Mouse (Mus musculus): ENCODE measurements around the gene Ankrd34c. TPM values are rescaled to one million over a fixed set of nuclear protein-coding genes. Genes with fewer than 3 reads are reported as not detected.

The Ankrd34c gene
- total and polyA plus RNA-seq, 2 experiments = not detected

DNA sequence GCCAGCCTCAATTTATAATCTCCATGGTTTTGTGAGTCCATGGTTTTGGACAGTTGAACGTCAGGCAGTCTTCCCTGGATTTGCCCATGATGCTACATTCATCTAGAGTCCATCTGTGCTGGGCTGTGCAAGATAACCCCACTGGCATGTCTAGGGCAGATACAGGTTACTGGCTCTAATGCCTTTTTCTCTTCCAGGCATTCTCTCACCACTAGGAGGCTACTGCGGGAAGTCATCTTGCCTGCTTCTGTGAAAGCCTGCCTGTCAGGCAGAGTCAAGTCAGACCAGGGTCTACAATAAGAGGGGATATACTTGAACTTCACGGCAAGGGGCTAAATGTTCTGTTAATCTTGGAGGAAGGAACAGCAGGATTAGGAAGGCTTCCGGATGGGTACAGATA lies 31.4 kb downstream of the Ankrd34c start:
- no peak for TF ChIP-seq POLR2A (IDR thresholded peaks at IDR 0.05; ENCODE audit: extremely low read depth, insufficient read depth, low read length)
- TF ChIP-seq CTCF (IDR thresholded peaks at IDR 0.05; ENCODE audit: low read depth, low read length) = peak; percentile 13; the same call in 1 of the 2 replicates
- 31% methylated on average over 4 of the region's 4 CpGs for WGBS
- H3K79me2 ChIP-seq (ENCODE audit: control insufficient read depth, insufficient read depth, low read length) = no peaks in the 10 kb centered on the region
- no peaks in the 10 kb centered on the region for H3K27me3 ChIP-seq (ENCODE audit: control insufficient read depth, insufficient read depth, low read length)
- no peak overlapping the region for H3K27ac ChIP-seq (replicated peaks; ENCODE audit: insufficient read depth, low read depth, low read length)
- H3K4me3 ChIP-seq (ENCODE audit: insufficient read depth, low read depth, low read length) = no peak overlapping the region
- H3K9ac ChIP-seq (ENCODE audit: low read depth, low read length) = no peak overlapping the region
- peaks cover 5% of the 10 kb centered on the region for H3K4me1 ChIP-seq (ENCODE audit: control insufficient read depth, insufficient read depth, low read length)
- 0 out of 2 replicates have a peak, but pooled peaks cover 3% of the 10 kb centered on the region for H3K36me3 ChIP-seq (ENCODE audit: control insufficient read depth, insufficient read depth, low read length)
- DNase-seq (ENCODE audit: extremely low read depth, low read depth, low spot score) = peak; percentile 12

DNA sequence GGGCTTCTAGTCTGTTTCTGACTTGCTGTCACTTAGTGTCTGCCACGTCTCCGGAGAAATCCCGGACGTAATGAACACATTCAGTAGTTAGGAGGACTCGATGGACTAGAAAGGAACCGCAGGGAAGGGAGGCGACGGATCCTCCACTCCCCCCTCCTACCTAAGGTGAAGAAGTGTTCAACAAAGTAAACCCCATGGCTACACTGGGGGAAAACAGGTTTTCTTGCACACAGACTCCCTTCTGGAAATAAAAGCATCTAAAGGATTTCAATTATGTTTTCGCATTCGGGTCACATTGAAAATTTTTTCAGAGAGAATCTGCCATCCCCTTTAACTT lies 33.1 kb downstream of the Ankrd34c start:
- no peak for TF ChIP-seq POLR2A (IDR thresholded peaks at IDR 0.05; ENCODE audit: extremely low read depth, insufficient read depth, low read length)
- no peak for TF ChIP-seq CTCF (IDR thresholded peaks at IDR 0.05; ENCODE audit: low read depth, low read length)
- H3K4me1 ChIP-seq (ENCODE audit: control insufficient read depth, insufficient read depth, low read length) = peaks cover 5% of the 10 kb centered on the region
- H3K9ac ChIP-seq (ENCODE audit: low read depth, low read length) = peak overlapping the region; percentile 71
- no peak for DNase-seq (ENCODE audit: extremely low read depth, low read depth, low spot score)
- H3K4me3 ChIP-seq (ENCODE audit: insufficient read depth, low read depth, low read length) = peak overlapping the region; percentile 70
- 0 out of 2 replicates have a peak overlapping the region, but pooled peaks have one; percentile 28 for H3K27ac ChIP-seq (replicated peaks; ENCODE audit: insufficient read depth, low read depth, low read length)
- H3K36me3 ChIP-seq (ENCODE audit: control insufficient read depth, insufficient read depth, low read length) = peaks cover 19% of the 10 kb centered on the region
- H3K27me3 ChIP-seq (ENCODE audit: control insufficient read depth, insufficient read depth, low read length) = no peaks in the 10 kb centered on the region
- no peaks in the 10 kb centered on the region for H3K79me2 ChIP-seq (ENCODE audit: control insufficient read depth, insufficient read depth, low read length)
- 11% methylated on average over 10 of the region's 10 CpGs for WGBS

DNA sequence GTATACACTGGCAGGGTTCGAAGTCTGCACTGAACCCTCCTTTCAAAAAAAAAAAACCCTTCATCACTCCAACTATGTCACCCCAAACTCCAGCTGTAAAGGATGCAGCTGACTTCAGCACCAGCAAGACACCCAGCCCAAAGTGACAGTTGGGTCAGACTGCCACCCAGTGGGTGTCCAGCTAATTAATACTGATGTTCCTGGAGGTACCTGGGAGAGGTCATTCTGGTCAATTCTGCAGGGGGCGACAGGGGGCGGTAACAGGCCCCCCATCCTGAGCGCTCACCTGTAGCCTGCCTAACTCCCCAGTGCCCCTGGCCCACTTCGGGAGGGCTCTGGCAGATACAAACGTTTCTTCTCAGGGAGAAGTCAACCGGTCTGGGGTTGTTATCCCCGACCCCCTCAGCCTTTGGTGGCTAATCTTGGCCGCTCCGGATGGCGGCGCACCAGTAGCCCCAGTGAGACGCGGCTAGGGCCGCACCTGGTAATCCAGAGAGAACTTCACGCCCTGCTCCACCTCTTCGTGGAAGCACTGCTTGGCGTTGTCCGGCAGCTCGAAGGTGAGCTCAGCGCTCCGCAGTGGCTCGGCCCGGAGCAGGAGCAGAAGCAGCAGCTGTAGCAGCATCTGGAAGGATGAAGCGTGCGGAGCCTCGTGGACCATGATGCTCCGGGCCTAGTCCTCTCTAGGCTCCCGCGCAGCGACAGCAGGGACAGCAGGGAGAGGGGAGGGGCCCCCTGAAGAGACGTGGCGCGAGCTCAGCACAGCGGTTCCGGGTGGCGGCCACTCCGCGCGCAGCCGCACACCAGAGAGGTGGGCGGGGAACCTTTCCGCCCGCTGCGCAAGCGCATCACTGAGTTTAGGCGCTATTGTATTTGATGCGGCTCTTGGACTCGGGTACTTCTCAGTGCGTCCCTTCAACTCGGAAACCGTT lies 33.7 kb downstream of the Ankrd34c start, which contains the start of gene Tmed3:
Gene Tmed3, minus strand, starts transcription at position 804 of the 932 bp plus-strand sequence.
- Histone ChIP-seq H3K4me1 (ENCODE audit: control insufficient read depth, insufficient read depth, low read length) (peaks cover 5% of the 10 kb centered on the region), H3K36me3 (ENCODE audit: control insufficient read depth, insufficient read depth, low read length) (peaks cover 26% of the 10 kb centered on the region), H3K4me3 (ENCODE audit: insufficient read depth, low read depth, low read length) (peak within 1 kb of the TSS; percentile 70), H3K27me3 (ENCODE audit: control insufficient read depth, insufficient read depth, low read length) (no peaks in the 10 kb centered on the region), H3K9ac (ENCODE audit: low read depth, low read length) (peak within 1 kb of the TSS; percentile 71), H3K79me2 (ENCODE audit: control insufficient read depth, insufficient read depth, low read length) (no peaks in the 10 kb centered on the region), H3K27ac (replicated peaks; ENCODE audit: insufficient read depth, low read depth, low read length) (peak within 1 kb of the TSS; percentile 40; the same call in 1 of the 2 replicates)
- peak; percentile 46 for TF ChIP-seq CTCF (IDR thresholded peaks at IDR 0.05; ENCODE audit: low read depth, low read length)
- peak; percentile 57; the same call in 1 of the 2 replicates for TF ChIP-seq POLR2A (IDR thresholded peaks at IDR 0.05; ENCODE audit: extremely low read depth, insufficient read depth, low read length)
- peak; percentile 80 for DNase-seq (ENCODE audit: extremely low read depth, low read depth, low spot score)
- 1% methylated on average over 52 of the region's 52 CpGs for WGBS

DNA sequence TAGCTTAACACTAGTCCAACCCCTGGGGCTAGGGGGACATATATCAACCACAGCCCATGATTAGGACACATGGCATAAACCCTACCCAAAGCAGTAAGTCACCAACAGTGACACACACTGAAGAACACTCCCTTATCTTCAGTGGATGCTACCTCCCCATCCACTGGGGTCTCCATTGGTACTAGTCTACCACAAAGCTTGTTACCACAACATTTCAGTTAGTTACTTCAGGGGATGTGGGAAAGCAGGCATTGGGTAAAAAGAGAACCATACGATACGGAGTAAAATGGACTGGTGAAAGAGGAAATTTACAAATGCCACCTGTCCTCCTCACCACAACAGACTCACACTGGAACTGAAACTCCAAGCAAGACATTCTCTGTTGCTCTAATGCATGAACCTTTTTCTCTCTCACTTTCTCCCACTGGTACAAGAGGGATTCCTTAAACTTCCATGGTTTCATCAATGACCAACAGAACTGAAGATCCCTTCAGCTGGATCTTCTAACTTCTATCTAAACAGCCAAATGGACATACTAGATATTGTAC lies 37.3 kb downstream of the Ankrd34c start:
- no peak for TF ChIP-seq POLR2A (IDR thresholded peaks at IDR 0.05; ENCODE audit: extremely low read depth, insufficient read depth, low read length)
- no peak for TF ChIP-seq CTCF (IDR thresholded peaks at IDR 0.05; ENCODE audit: low read depth, low read length)
- peaks cover 35% of the 10 kb centered on the region for H3K36me3 ChIP-seq (ENCODE audit: control insufficient read depth, insufficient read depth, low read length)
- H3K4me1 ChIP-seq (ENCODE audit: control insufficient read depth, insufficient read depth, low read length) = peaks cover 5% of the 10 kb centered on the region
- no peak overlapping the region for H3K4me3 ChIP-seq (ENCODE audit: insufficient read depth, low read depth, low read length)
- DNase-seq (ENCODE audit: extremely low read depth, low read depth, low spot score) = no peak
- H3K27me3 ChIP-seq (ENCODE audit: control insufficient read depth, insufficient read depth, low read length) = no peaks in the 10 kb centered on the region
- H3K27ac ChIP-seq (replicated peaks; ENCODE audit: insufficient read depth, low read depth, low read length) = no peak overlapping the region
- 98% methylated on average over 2 of the region's 2 CpGs for WGBS
- no peak overlapping the region for H3K9ac ChIP-seq (ENCODE audit: low read depth, low read length)
- H3K79me2 ChIP-seq (ENCODE audit: control insufficient read depth, insufficient read depth, low read length) = no peaks in the 10 kb centered on the region

DNA sequence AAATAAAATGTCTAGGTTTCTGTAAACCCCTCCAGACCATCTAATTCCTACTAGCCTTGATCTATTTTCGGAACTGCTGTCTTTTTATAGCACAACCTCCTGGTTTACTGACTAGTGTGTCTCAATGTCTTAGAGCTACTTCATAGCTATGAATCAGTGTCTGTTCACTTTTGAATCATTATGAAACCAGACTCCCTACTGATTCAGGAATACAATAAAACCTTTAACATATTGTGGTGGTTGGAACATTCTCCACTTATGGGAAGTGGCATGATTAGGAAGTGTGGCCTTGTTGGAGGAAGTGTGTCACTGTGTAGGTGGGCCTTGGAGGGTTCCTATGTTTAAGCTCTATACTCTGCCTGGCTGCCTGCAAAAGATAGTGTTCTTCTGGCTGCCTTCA lies 43.1 kb downstream of the Ankrd34c start:
- 83% methylated on average over 1 of the region's 1 CpGs for WGBS
- no peak for TF ChIP-seq CTCF (IDR thresholded peaks at IDR 0.05; ENCODE audit: low read depth, low read length)
- TF ChIP-seq POLR2A (IDR thresholded peaks at IDR 0.05; ENCODE audit: extremely low read depth, insufficient read depth, low read length) = no peak

More for the DNA sequence above, 43.1 kb downstream of the Ankrd34c start:
- H3K27ac ChIP-seq (replicated peaks; ENCODE audit: insufficient read depth, low read depth, low read length) = no peak overlapping the region
- H3K36me3 ChIP-seq (ENCODE audit: control insufficient read depth, insufficient read depth, low read length) = peaks cover 16% of the 10 kb centered on the region
- H3K27me3 ChIP-seq (ENCODE audit: control insufficient read depth, insufficient read depth, low read length) = no peaks in the 10 kb centered on the region
- DNase-seq (ENCODE audit: extremely low read depth, low read depth, low spot score) = no peak
- H3K79me2 ChIP-seq (ENCODE audit: control insufficient read depth, insufficient read depth, low read length) = no peaks in the 10 kb centered on the region
- no peak overlapping the region for H3K9ac ChIP-seq (ENCODE audit: low read depth, low read length)
- no peaks in the 10 kb centered on the region for H3K4me1 ChIP-seq (ENCODE audit: control insufficient read depth, insufficient read depth, low read length)
- no peak overlapping the region for H3K4me3 ChIP-seq (ENCODE audit: insufficient read depth, low read depth, low read length)

All from liver, adult 2 months (tissue).